Comparison of ENCODE assay signal across 12 mouse cellular contexts in the genomic region with DNA sequence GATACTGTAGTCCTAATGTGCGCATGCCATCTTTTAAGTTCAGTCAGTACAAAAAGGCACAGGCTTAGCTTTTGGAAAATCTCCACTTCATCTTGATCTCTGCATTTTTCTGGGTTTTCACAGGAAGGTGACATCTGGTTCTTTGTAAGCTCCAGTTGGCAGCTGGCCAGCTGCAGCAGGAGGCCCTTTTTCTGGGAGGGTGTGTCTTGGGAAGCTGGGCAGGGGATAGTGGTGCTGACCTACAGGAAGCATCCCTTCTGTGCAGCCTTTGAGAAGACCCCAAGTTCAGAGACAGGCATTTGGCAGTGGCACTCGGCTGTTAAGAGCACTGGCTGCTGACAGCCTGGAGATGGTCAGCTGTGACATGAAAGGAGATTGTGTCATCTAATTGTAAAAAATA. TPM values are rescaled to one million over a fixed set of nuclear protein-coding genes. Genes with fewer than 3 reads are reported as not detected.
DNase-seq lines count a peak whose midpoint lies in the region; ATAC-seq and TF ChIP-seq lines count a peak whose summit lies in the region.
"Had no signal": no experiment of that assay in that cellular context is flagged by ENCODE, and none has a peak within 500 bp of the region (broad histone marks: within the 10 kb centered on the region; RNA-seq: fewer than 3 reads in every experiment).

No protein-coding gene starts in this region.

- intact Hi-C loops in left cerebral cortex, adult 2 months (cut with DNase I), result no loop called here

- 50% methylated on average over 2 of the region's 2 CpGs for WGBS in kidney, postnatal 0 days
- WGBS in hindbrain, postnatal 0 days, result 30% methylated on average over 2 of the region's 2 CpGs

- ATAC-seq in kidney, postnatal 0 days (replicated peaks; ENCODE audit: low FRiP score, low read depth), result no peak
- ATAC-seq in hindbrain, postnatal 0 days, result no peak
- no peak for ATAC-seq in erythroid progenitor cell, adult 5-6 weeks (replicated peaks; ENCODE audit: low FRiP score, poor library complexity, severe bottlenecking)

- DNase-seq in adrenal gland, adult (ENCODE audit: inconsistent age in 2 of 2, low spot score in 1 of 2), result peak; percentile 42 to 76
- DNase-seq in adrenal gland, adult 18-20 months (ENCODE audit: low spot score in 2 of 2), result no peak
- DNase-seq in kidney, postnatal 0 days (ENCODE audit: low spot score), result peak; percentile 50
- no peak for DNase-seq in kidney, adult 8-10 months
- DNase-seq in brain, adult 2 months (ENCODE audit: low read depth, low spot score), result peak; percentile 49
- peak; percentile 63 for DNase-seq in hindbrain, postnatal 0 days (ENCODE audit: low spot score)
- DNase-seq in left cerebral cortex, adult 2 months (ENCODE audit: extremely low spot score in 1 of 2, low spot score in 2 of 2), result no peak
- DNase-seq: spleen, adult 18-20 months had no signal

- H3K9me3 ChIP-seq in kidney, postnatal 0 days (replicated peaks; ENCODE audit: low read length), result no peaks in the 10 kb centered on the region
- no peaks in the 10 kb centered on the region for H3K9me3 ChIP-seq in hindbrain, postnatal 0 days (ENCODE audit: low read length)

- H3K4me2 ChIP-seq in kidney, postnatal 0 days (ENCODE audit: low read length), result no peak overlapping the region
- H3K4me2 ChIP-seq in hindbrain, postnatal 0 days (ENCODE audit: low read depth, low read length), result no peak overlapping the region

- H3K27ac ChIP-seq in kidney, postnatal 0 days, result no peak overlapping the region; the same call in 1 of the 2 replicates
- peak overlapping the region; percentile 3; the same call in 1 of the 2 replicates for H3K27ac ChIP-seq in hindbrain, postnatal 0 days
- H3K27ac ChIP-seq in left cerebral cortex, adult 2 months, result no peak overlapping the region

- TF ChIP-seq CTCF in kidney, postnatal 0 days (IDR thresholded peaks at IDR 0.05; ENCODE audit: low read depth), result no peak
- TF ChIP-seq CTCF in hindbrain, postnatal 0 days (IDR thresholded peaks at IDR 0.05; ENCODE audit: low read depth), result no peak
- no peak for TF ChIP-seq CTCF in left cerebral cortex, adult 2 months (IDR thresholded peaks at IDR 0.05)

- no peaks in the 10 kb centered on the region; the same call in 1 of the 2 replicates for H3K4me1 ChIP-seq in kidney, postnatal 0 days (replicated peaks; ENCODE audit: insufficient read depth, low read length)
- peaks cover 14% of the 10 kb centered on the region; the same call in 1 of the 2 replicates for H3K4me1 ChIP-seq in hindbrain, postnatal 0 days (ENCODE audit: insufficient read depth, low read length)

- H3K27me3 ChIP-seq in kidney, postnatal 0 days (ENCODE audit: insufficient read depth, low read length), result no peaks in the 10 kb centered on the region
- H3K27me3 ChIP-seq in hindbrain, postnatal 0 days (ENCODE audit: insufficient read depth, low read length), result no peaks in the 10 kb centered on the region

- H3K4me3 ChIP-seq in kidney, postnatal 0 days (replicated peaks; ENCODE audit: low read depth, low read length), result no peak overlapping the region
- no peak overlapping the region for H3K4me3 ChIP-seq in hindbrain, postnatal 0 days (ENCODE audit: low read length)
- no peak overlapping the region for H3K4me3 ChIP-seq in left cerebral cortex, adult 2 months
- H3K4me3 ChIP-seq: myocyte had no signal

- no peak overlapping the region for H3K9ac ChIP-seq in kidney, postnatal 0 days (ENCODE audit: low read depth, low read length)
- H3K9ac ChIP-seq in hindbrain, postnatal 0 days (replicated peaks; ENCODE audit: low read length), result no peak overlapping the region

- no peaks in the 10 kb centered on the region for H3K36me3 ChIP-seq in kidney, postnatal 0 days (ENCODE audit: insufficient read depth, low read length)
- H3K36me3 ChIP-seq in hindbrain, postnatal 0 days (ENCODE audit: insufficient read depth, low read length), result no peaks in the 10 kb centered on the region

RNA-seq across cellular contexts. Expression of a gene that starts 5.5 kb away (rescaled TPM):
- total RNA-seq in adrenal gland, adult 18-20 months (2021), result 100 to 1,000 TPM; 622 to 707 TPM
- polyA plus RNA-seq in kidney, postnatal 0 days (2015; fragmentation: Nextera tagmentation; extraction: Ambion mirVana), result 57.6 and 66.9 TPM in 2 replicates
- total RNA-seq in hindbrain, postnatal 0 days (2014; rRNA removed), result 82.6 and 84.0 TPM in 2 replicates
- 50.5 and 53.6 TPM in 2 replicates for polyA plus RNA-seq in hindbrain, postnatal 0 days (2015; fragmentation: Nextera tagmentation; extraction: Ambion mirVana)
- total RNA-seq in left cerebral cortex, adult 2 months (2021), result 10 to 100 TPM; 63.2 to 72.1 TPM
- 21.6 and 42.8 TPM in 2 replicates for total RNA-seq in erythroid progenitor cell, adult 5-6 weeks (2015; ENCODE audit: low replicate concordance)
- 40.8 and 44.3 TPM in 2 replicates for total RNA-seq in erythroid progenitor cell, adult 5-6 weeks (2017; ENCODE audit: low replicate concordance)

RNA-seq across cellular contexts. Expression of a gene that starts 17.4 kb away (rescaled TPM):
- total RNA-seq in adrenal gland, adult 18-20 months (2021), result 100 to 1,000 TPM in 1 of 2 experiments, 10 to 100 TPM in 1; 42.0 to 133 TPM
- polyA plus RNA-seq in kidney, postnatal 0 days (2015; fragmentation: Nextera tagmentation; extraction: Ambion mirVana), result 0.57 and 0.61 TPM in 2 replicates
- not detected in 2 replicates for total RNA-seq in hindbrain, postnatal 0 days (2014; rRNA removed)
- polyA plus RNA-seq in hindbrain, postnatal 0 days (2015; fragmentation: Nextera tagmentation; extraction: Ambion mirVana), result 0.13 TPM in 1 of 2 replicates, not detected in the other
- total RNA-seq in left cerebral cortex, adult 2 months (2021), result not detected
- total RNA-seq in erythroid progenitor cell, adult 5-6 weeks (2015; ENCODE audit: low replicate concordance), result not detected in 2 replicates
- not detected in 2 replicates for total RNA-seq in erythroid progenitor cell, adult 5-6 weeks (2017; ENCODE audit: low replicate concordance)
- total RNA-seq: left cerebral cortex, adult 18-20 months had no signal
- polyA plus RNA-seq: heart, embryonic 14.5 days had no signal

RNA-seq across cellular contexts. Expression of a gene that starts 38.5 kb away (rescaled TPM):
- total RNA-seq in adrenal gland, adult 18-20 months (2021), result 10 to 100 TPM; 64.3 to 94.0 TPM
- 1.5 and 1.8 TPM in 2 replicates for polyA plus RNA-seq in kidney, postnatal 0 days (2015; fragmentation: Nextera tagmentation; extraction: Ambion mirVana)
- total RNA-seq in hindbrain, postnatal 0 days (2014; rRNA removed), result 46.2 and 54.5 TPM in 2 replicates
- 9.0 and 9.9 TPM in 2 replicates for polyA plus RNA-seq in hindbrain, postnatal 0 days (2015; fragmentation: Nextera tagmentation; extraction: Ambion mirVana)
- total RNA-seq in left cerebral cortex, adult 2 months (2021), result 10 to 100 TPM; 36.8 to 39.8 TPM
- not detected in 2 replicates for total RNA-seq in erythroid progenitor cell, adult 5-6 weeks (2015; ENCODE audit: low replicate concordance)
- total RNA-seq in erythroid progenitor cell, adult 5-6 weeks (2017; ENCODE audit: low replicate concordance), result not detected in 2 replicates

Comparison
In these comparisons a context has a peak if more than half of its experiments do, and no peak if none do; other contexts are left out.
1. DNase-seq: peak in adrenal gland, adult (2 of 2), kidney, postnatal 0 days (single experiment), brain, adult 2 months (single experiment) and hindbrain, postnatal 0 days (single experiment); none in adrenal gland, adult 18-20 months (0 of 2), kidney, adult 8-10 months (0 of 2) and left cerebral cortex, adult 2 months (0 of 2).
2. RNA of a gene that starts 17.4 kb away (total RNA-seq): 42.0 to 133 TPM in adrenal gland, adult 18-20 months; not detected in hindbrain, postnatal 0 days, not detected in left cerebral cortex, adult 2 months and not detected in erythroid progenitor cell, adult 5-6 weeks; every median in the first group is over 10 times any median in the second.
3. RNA of a gene that starts 38.5 kb away (total RNA-seq): 64.3 to 94.0 TPM in adrenal gland, adult 18-20 months, 46.2 to 54.5 TPM in hindbrain, postnatal 0 days and 36.8 to 39.8 TPM in left cerebral cortex, adult 2 months; not detected in erythroid progenitor cell, adult 5-6 weeks; every median in the first group is over 10 times any median in the second.